Mouse (Mus musculus) lung, postnatal 0 days (tissue): Measurements from ENCODE around the gene Tgfb3.

Source experiments
- CTCF ChIP-seq: IDR thresholded peaks from 2 replicates; pipeline ENCODE4 v1.5.1; 2016; ENCODE audit warnings: antibody characterized with exemption, mild to moderate bottlenecking
- EP300 ChIP-seq: IDR thresholded peaks from 2 replicates; pipeline ENCODE4 v1.6.1; 2016; ENCODE audit warnings: antibody characterized with exemption, mild to moderate bottlenecking, control low read depth

DNA sequence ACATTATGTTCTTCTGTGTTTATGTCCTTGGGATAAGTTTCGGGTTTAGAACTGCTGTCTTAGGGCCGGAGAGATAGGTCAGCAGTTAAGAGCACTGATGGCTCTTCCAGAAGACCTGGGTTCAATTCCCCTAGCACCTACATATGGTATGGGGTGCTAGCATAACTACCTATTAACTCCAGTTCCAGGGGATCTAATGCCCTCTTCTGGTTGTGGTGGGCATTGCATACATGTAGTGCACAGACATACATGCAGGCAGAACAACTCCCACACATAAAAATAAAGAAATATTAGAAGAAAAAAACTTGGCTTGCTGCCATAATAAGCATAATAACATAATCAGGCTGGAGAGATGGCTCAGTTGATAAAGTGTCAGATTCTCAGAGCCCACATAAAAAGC lies 31.8 kb upstream of the Tgfb3 start:
- TF ChIP-seq CTCF (peak; percentile 75), EP300 (no peak)
